Mouse (Mus musculus): ENCODE data around the gene BC049715. TPM values are rescaled to one million over a fixed set of nuclear protein-coding genes. Genes with fewer than 3 reads are reported as not detected.
"Not testable (repeated sequence)": the region's sequence is repeated elsewhere in the genome, so short reads cannot be mapped to it uniquely, and the experiment has no call there.

BC049715 gene
- total RNA-seq, 2 experiments from 2014 or later = 2.2 to 3.5 TPM

DNA sequence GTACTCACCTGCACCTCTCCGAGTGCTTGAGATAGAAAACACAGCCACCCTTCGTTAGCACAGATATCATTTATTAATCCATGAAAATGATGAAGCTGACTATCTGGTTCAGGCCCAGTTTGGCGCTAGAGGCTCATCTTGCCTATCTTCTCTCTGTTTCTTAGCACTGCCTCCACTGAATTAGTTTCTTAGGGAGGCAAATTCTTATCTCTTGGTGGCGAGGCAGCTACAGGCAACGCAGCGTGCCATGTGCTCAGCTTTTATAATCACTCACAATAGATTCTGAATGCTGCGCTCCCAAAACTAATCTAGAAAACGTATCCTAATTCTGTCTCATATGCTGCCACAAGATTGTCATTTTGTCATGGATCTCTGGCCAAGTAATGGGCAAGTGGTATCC, 21.0 kb downstream of the BC049715 start:
- peak; percentile 71 for ATAC-seq (replicated peaks; ENCODE audit: poor library complexity)

DNA sequence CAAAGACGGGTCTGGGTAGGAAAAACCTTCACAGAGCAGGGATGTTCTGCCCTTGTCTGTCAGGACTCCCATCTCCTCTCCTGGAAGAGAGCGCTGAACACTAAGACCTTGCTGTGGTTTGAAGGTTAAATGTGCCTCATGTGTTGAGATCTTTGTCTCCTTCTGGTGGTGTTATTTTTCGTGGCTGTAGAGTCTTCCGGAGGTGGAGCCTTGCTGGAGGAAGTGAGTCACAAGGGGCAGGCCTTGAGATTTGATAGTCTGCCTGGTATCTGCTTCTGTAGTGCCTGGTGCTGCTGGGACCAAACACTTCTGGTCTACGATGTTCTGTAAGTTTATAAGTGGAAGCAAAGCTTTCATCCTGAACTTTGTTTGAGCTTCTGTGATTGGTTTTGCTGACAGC, 21.5 kb downstream of the BC049715 start:
- ATAC-seq (replicated peaks; ENCODE audit: poor library complexity) = no peak; the same call in 1 of the 2 replicates

DNA sequence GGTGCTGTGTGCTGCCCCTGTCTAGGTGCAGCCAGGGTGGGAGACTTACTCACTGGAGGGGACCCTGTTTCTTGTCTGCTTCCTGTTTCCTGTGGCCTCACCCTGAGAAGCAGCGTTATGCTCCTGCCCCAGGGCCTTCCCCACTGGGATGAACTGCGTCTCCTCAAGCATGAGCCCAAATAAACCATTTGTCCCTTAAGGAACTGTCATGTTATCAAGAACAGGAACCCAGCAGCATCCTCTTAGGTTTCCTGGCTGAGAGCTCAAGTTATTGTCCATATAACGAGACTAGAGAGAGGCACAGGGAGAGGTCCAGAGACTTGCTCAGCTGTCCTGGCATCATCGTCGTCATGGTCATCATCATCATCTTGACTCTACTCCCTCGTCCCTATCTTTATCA, 22.8 kb downstream of the BC049715 start:
- no peak for ATAC-seq (replicated peaks; ENCODE audit: poor library complexity)

DNA sequence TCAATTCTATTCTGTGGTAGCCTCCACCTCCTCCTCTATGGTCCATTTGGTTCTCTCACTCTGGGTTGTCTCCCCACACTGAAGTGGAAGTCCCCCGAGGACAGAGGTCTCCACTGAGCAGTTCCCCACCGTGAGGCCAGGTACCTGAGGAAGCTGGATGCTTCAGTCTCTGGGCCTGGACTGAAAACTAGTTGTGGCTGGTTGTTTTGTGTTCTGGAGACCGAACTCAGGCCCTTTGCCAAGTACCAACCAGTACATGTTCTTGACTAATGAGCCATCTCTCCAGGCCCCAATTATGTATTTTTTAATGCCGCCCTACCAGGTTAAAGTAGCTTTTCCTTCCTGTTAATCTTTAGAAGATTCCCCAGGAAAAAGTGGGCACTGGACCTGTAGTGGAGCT, 24.9 kb downstream of the BC049715 start:
- ATAC-seq (replicated peaks; ENCODE audit: poor library complexity) = no peak

DNA sequence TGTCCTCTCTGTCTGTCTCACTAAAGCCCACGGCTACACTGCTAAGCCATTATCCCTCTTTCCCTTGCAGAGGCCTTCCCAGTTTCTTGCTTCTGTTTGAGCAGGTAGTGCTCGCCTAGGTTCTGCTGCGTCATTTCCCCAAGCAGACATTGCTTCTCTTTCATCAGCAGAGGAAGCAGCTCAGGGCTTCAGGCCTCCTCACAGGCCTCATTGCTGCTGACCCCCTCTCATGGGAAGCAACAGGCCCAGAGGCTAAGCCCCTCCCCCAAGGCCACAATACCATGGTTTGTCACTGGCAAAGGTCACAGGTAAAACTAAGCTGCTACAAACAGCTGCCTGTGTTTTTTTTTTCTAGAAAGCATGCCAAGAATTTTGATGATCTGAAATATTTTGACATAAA, 25.3 kb downstream of the BC049715 start:
- no peak for ATAC-seq (replicated peaks; ENCODE audit: poor library complexity)

DNA sequence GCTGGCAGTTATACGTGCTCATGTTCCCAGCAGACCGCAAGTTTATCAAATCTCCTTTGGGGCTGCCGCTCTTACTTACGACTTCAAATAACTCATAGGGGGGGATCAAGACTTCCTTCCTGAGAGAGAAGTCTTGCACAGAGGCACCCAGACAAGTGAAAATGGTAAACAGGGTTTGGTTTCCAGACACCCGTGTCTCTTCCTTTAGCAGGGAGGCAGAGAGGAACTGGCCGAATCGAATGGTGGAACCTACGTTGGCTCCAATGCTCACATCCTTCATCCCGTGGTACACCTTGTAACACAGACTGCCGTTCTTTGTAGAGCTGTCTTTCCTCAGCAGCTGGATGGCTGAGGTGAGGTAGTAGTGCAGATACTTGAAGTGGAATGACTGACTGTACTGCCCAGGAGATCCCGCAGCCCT, 26.9 kb downstream of the BC049715 start:
- no peak for ATAC-seq (replicated peaks; ENCODE audit: poor library complexity)

DNA sequence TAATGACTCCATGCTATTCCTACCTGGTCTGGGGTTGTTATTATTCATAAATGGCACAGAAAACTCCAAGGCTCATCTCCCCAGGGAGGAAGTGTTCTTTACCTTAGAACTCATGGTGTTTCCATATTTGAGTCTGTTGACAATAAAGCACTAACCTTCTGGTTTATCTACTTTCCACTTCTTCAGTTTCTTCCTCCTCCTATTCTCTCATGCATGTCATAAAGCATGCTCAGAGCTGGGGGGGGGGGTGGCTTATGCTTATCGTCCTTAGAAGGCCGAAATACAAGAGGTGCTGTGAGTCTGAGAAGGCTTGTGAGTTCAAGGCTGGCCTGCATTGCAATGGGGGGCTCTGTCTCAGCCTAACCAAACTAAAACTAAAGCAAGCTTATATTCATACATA, 27.8 kb downstream of the BC049715 start:
- ATAC-seq (replicated peaks; ENCODE audit: poor library complexity) = no peak

DNA sequence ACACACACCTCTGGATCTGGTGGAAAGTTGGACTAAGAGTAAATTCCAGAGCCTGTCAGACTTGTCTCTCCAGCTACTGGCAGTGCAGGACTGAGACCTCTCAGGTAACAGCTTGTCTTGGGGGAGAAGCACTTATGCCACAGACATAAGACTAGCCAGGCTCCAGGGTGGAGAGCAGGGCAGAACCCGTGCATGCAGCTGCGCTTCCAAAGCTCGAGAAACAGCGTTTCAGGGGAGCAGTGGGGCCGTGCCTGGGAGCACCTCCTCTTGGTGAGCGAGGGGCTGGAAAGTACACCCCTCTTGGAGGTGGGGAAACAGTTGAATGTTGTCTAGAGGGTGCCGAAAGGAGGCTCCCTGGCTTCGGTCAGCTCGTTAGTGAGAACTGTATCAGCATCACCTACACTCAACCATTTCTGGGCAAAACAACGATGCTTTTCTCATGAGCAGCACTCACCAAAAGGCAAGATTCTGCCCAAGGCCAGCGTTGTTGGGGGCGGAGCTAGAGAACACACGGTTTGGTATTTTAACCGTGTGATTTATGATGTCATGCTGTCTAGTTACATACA, 28.7 kb downstream of the BC049715 start:
- peak; percentile 18 for ATAC-seq (replicated peaks; ENCODE audit: poor library complexity)

DNA sequence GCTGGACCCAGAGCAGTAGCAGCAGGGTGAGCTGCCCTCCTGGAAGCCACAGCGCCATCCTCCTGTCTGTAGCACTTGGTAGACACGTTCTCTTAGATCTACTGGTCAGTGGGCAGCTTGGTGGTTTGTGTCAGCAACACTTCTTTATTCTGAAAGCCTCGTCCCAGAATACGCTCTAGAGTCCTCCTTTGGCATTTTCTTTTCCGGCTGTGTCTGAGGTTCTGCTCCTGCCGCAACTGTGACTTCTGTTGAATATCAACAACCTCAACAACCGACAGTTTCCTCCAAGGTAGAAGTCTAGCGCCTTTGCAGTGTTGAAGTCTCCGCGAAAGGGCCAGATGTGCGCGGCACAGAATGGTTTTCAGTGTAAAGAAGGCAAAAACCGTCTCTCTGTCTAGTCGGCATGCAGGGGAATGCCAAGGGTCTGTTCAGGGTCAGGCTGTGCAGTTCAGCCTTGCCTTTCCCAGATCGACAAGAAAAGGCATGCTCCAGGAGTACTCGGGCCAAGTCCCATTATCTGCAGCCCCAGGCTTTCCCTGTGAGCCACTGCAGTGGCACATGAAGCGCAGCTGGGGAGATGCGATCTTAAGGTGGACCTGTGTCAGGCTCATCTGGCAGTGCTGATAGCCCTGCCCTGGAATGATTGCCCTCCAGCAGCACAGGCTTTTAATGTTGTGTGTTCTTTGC, 29.9 kb downstream of the BC049715 start, which contains the start of gene Art4:
Art4 (minus strand) TSS at position 548 of the 687 bp plus-strand sequence.
- peak; percentile 74 for ATAC-seq (replicated peaks; ENCODE audit: poor library complexity)

DNA sequence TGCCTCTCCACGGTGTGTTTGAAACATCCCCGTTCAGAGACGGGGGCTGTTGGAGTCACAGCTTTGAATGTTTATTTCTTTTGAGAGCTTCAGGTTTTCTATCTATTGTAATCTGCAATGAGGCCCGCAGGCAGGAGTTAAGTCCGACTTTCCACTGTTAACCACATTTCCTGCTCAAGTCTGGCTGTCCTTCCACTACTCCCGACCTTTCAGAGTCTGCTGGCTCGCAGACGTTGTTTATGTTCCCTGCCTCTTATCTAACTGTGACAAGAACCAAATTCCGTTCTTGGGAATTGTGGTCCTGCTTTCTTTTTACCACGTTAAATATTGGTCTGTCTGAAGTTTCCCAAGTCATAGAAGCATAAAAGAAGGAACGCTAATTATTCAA, 30.4 kb downstream of the BC049715 start:
- peak; percentile 12 for ATAC-seq (replicated peaks; ENCODE audit: poor library complexity)

DNA sequence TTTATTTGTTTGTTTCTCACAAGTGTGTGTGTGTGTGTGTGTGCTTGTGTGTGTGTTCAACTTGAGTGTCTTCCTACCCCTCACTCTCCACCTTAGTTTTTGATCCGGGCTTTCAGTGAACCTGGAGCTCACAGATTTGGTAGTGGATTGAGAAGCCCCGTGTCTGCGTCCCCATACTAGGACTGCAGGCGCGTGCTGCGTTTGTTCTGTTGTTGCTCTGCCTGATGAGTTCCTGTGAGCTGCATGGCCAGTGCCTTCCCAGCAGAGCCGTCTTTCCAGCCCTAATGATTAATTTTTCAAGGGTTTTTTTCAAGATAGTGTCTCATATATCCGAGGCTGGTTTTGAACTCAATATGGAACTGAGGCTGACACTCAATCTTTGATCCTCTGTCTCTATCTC, 31.0 kb downstream of the BC049715 start:
- ATAC-seq (replicated peaks; ENCODE audit: poor library complexity) = no peak

DNA sequence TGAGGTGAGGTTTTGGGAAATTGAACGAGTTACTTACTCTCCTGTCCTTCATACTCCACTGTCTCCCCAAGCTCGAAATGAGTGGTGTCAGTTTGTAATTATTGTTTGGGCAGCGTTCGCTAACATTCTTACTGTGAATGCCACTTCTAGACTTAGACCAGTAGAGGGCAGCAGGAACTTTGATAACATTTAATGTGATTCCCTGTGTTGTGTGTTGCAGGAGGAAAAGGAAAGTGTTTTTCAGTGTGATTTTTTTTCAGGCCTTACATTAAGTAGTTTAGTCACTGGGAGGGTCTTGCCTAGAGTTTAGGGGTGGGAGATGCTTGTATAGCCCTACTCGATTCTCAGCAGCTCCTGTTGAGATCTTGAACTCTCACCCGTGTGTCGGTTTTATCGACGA, 33.6 kb downstream of the BC049715 start:
- ATAC-seq (replicated peaks; ENCODE audit: poor library complexity) = peak; percentile 45

DNA sequence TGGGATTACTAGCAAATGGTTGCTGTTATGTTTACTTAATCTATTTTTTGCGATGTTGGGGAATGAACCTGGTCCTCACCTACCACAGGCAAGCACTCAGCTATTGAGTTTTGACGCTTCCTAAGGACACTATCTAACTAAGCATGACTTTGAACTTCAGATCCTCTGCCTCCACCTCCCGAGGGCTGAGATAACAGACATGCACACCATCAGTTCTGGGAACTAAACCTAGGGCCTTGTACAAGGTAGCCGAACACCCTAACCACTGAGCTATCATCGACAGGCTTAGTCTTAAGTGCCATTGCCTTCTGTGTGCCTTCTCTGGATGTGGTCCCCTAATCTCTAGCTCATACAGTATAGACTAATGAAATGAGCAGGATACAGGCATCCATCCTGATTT, 37.9 kb downstream of the BC049715 start:
- no peak for ATAC-seq (replicated peaks; ENCODE audit: poor library complexity)

DNA sequence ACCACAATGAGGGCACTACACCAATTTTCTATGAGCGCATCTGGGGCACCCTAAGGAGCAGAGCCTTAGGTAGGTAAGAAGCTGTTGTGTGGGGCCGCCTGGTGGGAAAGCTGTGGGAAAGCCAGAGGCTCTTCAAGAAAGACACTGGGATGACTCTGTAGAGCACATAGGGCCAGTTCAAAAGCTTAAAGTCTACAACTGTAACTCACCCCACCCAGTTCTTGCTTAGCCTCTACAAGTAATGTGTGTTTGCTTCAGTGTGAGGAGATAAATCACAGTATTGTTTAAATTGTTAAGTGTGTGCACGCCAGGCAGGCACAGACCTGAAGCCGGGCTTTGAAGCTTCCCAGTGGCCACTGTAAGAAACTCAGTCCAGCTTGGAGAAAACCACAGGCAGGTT, 38.7 kb downstream of the BC049715 start:
- ATAC-seq (replicated peaks; ENCODE audit: poor library complexity) = no peak

DNA sequence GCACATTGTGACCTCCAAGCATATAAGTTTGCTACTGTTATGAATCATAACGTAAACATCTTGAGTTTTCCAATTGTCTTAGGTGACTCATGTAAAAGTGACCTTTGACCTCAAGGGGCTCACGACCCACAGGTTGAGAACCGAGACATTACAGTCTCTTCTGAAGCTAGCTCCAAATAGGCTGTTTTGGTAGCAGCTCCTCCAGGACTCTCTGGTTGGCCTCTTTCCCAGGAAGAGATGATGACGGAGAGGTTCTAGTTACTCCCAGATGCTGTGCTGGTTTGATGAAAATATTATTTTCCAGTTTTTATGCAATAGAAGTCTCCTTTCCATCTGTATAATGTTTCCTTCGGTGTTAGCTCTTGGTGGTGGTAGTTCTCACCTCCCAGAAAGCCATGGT, 41.5 kb downstream of the BC049715 start:
- no peak for ATAC-seq (replicated peaks; ENCODE audit: poor library complexity)

DNA sequence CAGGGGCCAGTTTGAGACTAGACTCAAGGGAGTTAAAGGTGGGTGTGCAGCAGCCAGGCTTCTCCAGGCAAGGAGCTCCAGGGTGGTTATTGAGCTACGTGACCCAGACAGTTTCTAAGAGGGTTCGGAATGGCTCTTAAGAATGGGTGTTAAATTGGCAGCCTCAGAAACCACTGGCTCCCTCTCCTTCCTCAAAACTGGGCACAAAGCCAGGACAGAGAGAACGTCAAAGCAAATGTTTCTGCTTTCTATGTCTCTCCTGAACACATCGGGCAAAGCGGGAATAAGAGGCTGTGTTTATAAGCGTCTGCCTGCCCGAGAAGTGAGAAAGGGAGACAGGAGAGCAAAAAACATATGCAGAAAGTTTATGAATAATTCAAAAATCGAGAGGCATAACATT, 47.2 kb downstream of the BC049715 start:
- ATAC-seq (replicated peaks; ENCODE audit: poor library complexity) = peak; percentile 58

DNA sequence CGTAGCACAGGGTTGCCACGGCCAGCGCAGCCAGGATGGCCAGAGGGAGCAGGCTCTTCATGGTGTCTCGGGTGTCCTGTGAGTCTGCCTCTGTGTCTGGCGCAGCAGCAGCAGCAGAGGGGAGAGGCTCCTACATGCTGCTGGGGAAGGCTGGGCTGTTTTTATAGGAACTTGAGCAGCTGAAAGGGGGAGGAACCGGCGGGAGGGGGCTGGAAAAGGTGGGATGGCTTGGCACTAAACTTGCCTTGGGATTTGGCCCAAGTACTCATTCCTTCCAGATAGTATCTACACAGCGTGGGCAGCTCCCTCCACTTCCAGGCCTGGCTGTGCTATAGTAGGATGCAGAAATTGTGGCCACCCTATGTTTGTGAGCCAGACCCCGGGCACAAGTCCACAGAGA, 48.2 kb downstream of the BC049715 start, which contains the start of gene Mgp:
Mgp (minus strand) TSS at position 154 of the 400 bp plus-strand sequence.
- ATAC-seq (replicated peaks; ENCODE audit: poor library complexity) = no peak

DNA sequence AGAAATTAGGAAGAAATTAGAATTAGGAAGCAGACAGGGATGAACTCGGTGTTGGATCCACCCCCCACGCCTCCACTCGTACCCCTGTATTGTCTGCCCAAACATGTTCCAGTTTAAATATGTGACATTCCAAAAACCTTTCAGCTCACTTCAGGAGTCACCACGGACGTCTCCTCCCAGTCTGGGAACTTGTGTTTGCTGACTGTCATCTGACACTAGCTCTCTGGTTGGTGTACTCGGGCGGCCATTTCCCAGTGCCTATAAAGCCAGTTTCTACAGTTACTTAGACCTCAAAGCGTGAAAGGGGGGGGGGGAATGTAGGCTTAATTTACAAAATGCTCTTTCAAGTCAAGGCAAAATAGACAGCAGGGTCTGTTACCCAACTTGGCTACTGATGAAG, 54.3 kb downstream of the BC049715 start:
- no peak for ATAC-seq (replicated peaks; ENCODE audit: poor library complexity)

DNA sequence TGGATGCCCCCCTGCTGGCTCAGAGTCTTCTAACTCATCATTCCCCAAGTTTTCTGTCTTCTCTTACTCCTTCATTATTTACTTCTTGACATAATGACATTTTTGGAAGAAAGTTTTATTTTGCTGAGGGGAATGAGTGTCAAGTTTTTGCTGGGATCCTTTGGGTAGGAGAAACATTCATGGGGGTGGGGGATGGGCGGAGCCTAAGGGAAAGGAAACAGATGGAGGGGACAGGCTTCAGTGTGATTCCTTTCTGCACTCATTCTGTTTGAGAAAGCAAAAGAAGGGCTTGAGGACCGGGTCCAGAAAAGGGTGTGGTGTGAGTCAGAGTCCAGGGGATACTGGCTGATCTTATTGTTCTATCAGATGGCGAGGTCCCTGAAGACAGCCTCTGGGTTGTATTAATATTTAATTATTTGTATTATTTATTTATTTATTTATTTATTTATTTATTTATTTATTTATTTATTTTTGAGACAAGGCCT, 56.0 kb downstream of the BC049715 start:
- ATAC-seq (replicated peaks; ENCODE audit: poor library complexity) = no peak

DNA sequence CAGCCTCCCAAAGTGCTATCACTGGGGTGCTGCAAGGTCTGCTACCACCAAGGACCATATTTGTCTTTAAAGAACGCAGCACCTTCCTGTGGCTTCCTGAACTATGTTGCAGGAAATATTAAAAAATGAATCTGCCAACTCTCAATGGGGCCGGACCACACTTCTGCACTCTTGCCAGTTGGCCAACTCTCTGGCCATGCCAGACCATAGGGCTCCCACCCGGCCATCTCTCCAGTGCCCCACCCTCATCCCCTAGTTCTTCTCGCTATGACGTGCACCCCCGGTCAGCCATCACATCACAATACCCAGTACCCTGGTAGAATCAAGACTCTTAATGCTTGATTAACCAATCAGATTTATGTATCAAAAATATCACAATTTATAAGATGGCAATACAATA, 56.5 kb downstream of the BC049715 start:
- no peak for ATAC-seq (replicated peaks; ENCODE audit: poor library complexity)

DNA sequence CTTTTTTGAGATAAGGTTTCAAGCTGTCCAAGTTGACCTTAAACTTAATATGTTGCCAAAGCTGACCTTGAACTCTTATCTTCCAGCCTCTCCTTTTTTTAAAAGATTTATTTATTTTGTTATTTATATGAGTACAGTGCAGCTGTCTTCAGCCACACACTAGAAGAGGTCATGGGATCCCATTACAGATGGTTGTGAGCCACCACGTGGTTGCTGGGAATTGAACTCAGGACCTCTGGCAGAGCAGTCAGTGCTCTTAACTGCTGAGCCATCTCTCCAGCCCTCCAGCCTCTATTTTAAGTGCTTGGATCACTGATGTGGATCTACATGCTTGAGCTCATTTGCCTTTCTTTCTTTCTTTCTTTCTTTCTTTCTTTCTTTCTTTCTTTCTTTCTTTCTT, 57.3 kb downstream of the BC049715 start:
- ATAC-seq (replicated peaks; ENCODE audit: poor library complexity) = not testable (repeated sequence)

DNA sequence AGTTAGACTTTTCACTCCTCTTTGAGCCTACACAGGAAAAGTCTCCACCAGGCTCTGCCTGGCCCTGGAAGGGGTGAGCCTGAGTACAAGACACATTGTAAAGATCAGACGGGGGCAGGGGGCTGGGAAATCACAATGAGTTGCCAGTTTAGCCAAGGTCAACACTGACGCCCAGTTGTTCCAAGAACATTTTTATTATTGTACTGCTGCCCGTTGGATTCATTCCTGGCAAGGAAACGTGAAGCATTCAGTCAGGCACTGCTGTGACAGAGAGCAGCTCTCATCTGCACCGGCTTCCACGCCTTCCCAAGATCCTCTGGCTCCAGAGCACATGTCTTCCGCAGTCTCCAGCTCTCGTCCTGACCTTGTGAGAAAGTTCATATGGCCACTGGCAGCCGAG, 60.4 kb downstream of the BC049715 start:
- ATAC-seq (replicated peaks; ENCODE audit: poor library complexity) = no peak

DNA sequence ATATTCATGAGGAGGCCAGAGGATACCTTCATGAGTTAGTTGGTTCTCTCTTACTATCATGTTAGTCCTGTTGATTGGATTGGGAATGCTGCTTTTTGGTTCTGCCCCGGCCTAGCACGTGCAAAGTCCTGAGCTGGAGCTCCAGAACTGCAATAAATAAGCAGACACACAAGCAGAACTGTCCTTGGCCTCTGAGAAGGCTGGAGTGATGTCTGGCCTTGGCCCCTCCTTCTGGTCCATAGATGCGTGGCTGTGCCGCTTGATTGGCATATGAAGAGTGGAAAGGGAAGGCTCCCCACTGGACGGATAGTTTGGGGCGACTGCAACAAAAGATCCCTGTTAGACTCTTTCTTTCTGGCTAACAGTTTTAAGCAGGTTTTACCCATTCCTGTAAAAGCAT, 61.6 kb downstream of the BC049715 start:
- ATAC-seq (replicated peaks; ENCODE audit: poor library complexity) = no peak

All from megakaryocyte progenitor cell, adult 5-6 weeks (primary cell).